Mouse (Mus musculus): ENCODE measurements at regions not wholly inside any gene's neighbourhood (a gene's known extent, or its start where the extent isn't known, plus 50 kb on each side); places are given as distances from the start of the nearest gene placed in this dataset.

- TF ChIP-seq CTCF (IDR thresholded peaks at IDR 0.05; ENCODE audit: control insufficient read depth, insufficient read depth, insufficient read length), result no peak
- no peak for TF ChIP-seq MYOD1 (IDR thresholded peaks at IDR 0.05; ENCODE audit: control insufficient read depth, insufficient read length, low read depth)
Observed at GRCm38 (mm10) chr10:44820379-44820778, 246.6 kb upstream of the Prep start.
